Mouse (Mus musculus) left cerebral cortex, postnatal 4 days (tissue): Measurements from ENCODE around the gene Ecm1. TPM values are rescaled to one million over a fixed set of nuclear protein-coding genes. Genes with fewer than 3 reads are reported as not detected.
A peak's percentile ranks its signal among the peaks of the same experiment; 100 is the strongest.
"Not testable (repeated sequence)": the region's sequence is repeated elsewhere in the genome, so short reads cannot be mapped to it uniquely, and the experiment has no call there.

Experiments used
- DNase-seq: peaks from one replicate; pipeline ENCODE4 v3.0.0-alpha.2; 2022
- intact Hi-C: fragments of 180-260 bp; cut with DNase I; formaldehyde crosslinking; loops from one replicate; pipeline ENCODE4 v1.15.1; 2025
- microRNA-seq: library from miRNA; unstranded; fragments of <30 nt; microRNA quantifications from one replicate; pipeline ENCODE4 v1.2.0, GENCODE M21; 2022
- total RNA-seq, 2 experiments: library from RNA; stranded (reverse); gene quantifications; 2 replicates each; pipeline ENCODE4 v1.2.3; 2021

Ecm1 gene
- total RNA-seq, 2 experiments from 2014 or later = 10.9 to 11.3 TPM

DNA sequence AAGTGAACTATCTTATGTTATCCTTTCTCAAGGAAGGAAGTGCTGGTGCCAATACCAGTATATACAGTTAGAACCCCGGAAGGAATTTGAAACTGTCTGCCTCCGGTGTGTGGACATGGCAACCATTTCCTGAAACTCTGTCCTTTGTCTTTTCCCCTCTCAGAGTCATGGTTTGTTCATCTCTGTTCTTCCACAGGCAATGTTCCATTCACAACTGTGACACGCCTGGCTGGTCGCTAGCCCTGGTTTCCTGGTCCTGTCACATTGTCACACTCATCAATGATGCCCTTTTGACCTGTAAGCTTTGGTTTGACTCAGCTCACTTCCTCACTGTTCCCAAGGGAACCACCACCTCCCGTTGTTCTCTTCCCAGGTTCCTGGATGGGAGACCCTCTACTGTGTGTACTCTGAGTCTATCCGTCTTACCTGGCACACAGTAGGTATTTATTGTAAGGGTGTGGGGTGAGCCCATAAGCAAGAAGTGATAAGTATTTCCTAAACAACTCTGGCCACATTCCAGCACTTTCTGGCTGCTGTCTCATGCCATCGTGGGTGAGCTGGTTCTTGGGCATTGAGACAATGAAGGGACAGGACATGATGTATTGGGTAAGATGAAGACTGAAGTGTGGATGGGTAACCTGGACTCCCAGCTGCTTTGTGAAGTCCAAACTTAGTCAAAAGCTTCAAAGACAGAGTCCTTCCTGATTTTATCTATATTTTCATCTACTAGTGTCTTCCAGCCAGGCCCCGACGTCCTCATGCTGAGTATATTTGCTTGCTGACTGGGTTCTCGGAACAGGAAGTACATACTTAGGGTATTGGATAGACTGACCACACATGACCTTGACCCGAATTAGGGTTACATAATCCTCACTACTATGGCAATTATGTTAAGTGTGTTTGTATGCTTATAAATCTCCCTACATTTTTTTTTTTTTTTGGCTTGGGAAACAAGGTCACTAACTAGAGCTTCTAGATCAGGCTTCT is 45.3 kb downstream of the Ecm1 start:
- intact Hi-C loops = no loop called here
- no peak for DNase-seq

DNA sequence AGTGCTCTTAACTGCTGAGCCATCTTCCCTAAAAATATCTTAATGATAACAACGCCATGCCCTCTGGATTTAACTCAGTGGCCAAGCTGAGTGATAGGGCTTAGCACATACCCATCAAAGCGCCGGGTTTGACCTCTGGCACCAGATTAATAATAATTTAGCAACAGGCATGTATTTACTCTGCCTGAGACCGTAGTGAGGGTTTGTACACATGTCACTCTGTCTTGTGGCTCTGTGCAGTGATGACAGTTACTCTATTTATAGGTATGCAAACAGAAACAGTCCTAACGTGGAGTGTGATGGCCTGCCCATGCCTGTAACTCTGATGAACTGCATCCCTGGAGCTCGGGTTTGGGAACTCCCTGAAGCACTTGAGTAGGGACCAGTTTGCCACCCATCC is 46.7 kb downstream of the Ecm1 start:
- intact Hi-C loops = no loop called here

DNA sequence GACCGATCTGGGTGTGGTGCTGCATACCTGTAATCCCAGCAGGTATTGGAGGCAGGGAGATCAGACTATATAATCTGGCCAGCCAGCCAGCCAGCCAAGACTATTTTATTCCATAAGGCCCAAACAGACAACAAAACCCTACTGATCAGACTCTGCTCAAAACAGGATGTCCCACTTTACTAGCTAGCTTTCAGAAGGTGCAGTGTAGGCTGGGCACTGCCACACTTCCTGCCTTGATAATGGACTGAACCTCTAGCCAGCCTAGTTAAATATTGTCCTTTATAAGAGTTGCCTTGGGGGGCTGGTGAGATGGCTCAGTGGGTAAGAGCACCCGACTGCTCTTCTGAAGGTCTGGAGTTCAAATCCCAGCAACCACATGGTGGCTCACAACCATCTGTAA is 48.8 kb downstream of the Ecm1 start:
- intact Hi-C loops, DNase-seq: not testable (repeated sequence)

More for the DNA sequence above, 46.7 kb downstream of the Ecm1 start:
- no peak for DNase-seq

DNA sequence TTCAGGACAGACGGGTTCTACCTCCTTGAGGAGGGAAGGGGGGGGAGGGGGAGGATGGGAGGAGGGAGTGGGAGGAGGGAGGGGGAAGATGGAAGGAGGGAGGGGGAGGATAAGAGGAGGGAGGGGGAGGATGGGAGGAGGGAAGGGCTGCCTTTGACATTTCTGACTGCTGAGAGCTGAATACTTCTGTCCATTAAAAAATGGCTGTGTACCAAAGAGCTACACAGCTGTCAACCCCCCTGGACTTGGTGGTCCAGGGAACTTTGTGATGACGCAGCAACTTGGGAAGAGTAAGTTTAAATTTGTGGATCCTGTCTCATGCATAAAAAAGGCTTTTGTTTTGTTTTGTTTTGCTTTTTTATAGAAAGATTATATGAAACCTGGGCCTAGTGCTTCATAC is 49.4 kb downstream of the Ecm1 start:
- intact Hi-C loops = no loop called here
- no peak for DNase-seq

DNA sequence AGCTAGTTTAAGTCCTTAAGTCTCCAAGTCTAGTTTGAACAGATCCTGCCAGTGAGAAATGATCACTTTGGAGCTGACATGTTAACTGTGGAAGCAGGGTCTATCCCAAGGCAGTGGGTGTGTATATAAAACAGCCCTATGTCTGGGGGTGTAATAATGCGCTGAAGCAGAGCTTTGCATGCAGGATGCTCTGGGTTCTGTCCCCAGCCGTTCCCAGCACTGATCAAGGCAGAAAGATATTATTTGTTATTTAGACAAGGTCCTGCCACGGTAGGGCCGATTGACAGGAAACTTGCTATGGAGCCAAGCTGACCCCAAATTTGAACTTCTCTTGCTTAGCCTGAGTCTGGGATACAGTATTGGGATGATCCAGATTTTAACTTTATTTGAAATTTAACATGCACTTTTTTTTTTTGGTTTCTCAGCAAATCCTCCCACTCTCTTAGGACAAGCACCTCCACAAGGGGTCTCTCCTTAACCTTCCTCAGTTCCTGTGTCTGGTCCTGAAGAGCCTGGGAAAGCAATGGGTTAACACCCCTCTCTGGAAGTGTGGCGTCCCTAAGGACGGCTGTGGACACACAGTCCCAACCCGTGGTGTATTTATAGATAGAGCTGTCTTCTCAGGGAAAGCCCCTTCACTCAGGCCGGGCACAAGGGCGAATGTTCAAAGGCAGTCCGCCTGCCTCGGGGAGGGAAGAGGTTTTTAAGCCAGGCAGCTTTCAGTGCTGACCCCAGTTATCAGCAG is 50.0 kb downstream of the Ecm1 start:
- intact Hi-C loops = no loop called here
- DNase-seq = no peak

DNA sequence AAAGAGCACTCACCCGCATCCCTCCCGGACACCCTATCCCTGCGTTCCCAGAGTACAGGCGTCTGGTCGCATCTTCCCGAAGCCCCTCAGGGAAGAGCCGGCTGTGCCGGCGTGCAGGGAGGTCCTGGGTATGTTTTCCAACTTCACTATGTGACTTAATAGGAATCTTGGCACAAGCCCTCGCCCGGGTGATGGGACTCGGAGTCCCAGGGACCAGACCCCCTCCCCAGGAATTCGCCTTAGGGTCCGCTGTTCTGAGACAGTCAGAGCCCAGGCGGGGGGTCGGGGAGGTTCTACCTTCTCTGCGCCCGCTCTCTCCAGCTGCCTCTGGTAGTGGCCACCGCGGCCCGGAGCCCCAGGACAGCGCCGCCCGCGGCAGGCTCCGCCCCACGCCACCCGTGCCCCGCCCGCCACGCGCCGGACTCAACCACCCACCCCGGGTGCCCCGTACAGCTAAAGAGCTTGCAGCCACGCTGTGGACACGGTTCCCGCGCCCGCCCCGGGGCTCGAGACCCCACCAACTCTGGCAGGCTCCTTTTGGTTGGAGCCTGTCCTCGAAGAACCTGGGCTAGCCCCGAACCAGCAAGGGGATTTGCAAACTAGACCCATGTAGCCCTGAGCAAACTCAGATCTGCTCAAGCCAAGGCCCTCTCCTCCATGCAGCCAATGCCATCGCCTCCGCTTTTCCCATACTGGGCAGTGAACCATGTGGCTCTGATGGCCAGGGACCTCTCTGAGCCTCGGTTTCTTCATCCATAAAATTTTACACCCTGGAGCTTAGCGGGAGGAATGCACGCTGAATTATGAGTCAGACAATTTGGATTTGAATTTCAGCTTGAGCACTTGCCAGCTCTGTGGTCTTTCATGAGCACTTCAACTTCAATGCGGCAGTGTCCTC is 51.6 kb downstream of the Ecm1 start, which contains the start of gene Adamtsl4:
TSS of gene Adamtsl4 (minus strand) at position 394 of the 898 bp plus-strand sequence.
- intact Hi-C loops = no loop called here

DNA sequence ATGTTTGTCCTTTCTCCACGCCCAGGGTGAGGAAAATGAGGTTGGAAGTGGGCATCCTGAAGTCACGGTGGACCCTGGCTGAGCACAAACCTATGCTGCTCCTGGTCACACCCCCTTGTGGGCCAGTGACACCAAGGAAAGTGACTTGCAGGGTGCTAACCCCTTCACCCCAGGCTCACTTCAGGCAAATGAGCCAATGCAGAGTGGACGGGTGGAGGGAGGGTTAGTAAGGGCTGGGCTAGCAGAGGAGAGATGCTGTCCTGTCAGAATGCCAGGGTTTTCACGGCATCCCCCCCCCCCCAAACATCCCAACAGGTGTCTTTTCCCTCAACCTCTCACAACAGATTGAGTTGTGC is 52.2 kb downstream of the Ecm1 start:
- intact Hi-C loops = no loop called here
- no peak for DNase-seq

More for the DNA sequence above, 51.6 kb downstream of the Ecm1 start, which contains the start of gene Adamtsl4:
- peak; percentile 43 for DNase-seq

DNA sequence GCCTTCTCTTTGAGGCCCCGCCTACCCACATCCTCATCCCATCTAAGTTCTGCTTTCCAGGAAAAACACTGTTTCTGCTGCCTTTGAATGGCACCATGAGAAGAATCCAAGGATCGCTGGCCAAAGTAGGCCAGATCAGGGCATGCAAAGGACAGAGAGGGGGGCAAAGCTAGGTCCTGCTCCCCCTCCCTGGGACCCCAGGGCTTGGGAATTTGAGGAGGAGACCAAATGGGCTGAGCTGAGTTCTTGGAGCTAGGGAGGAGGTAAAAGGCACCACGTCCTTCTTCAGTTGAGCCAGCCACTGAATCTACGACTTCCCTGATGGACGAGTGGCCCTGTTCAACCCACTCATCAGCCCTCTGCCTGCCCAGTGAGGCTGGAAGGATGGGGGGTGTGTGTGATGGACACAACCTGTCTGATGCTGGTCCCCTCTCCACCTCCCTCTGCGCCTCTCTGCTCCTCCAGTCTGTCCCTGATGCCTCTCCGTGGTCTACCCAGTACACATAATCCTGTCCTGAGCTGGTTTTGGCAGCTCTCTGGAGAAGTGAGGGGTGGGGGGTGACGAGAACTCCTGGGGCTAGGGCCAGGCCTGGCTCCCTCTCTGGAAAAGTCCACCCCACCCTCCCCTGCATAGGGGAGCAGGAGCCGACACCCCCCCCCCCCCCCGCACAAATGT is 52.7 kb downstream of the Ecm1 start:
- DNase-seq = no peak
- intact Hi-C loops = no loop called here

DNA sequence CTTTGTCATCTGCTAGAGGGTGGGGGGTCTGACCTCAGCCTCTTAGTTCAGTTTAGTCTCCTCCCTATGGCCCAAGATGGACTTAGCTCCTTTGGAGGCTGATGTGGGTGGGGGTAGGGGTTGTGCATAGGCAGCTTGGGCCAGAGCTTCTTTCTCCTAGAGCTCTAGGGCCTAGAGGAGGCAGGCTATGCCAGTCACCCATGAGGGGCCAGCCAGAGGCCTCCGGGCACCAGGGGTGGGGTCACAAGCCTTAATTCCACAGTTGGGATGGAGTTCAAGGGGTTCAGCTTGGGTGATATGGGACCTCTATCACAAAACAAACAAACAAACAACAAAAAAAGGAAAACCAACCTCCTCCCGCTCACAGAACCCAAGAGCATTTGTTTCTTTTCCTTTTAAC is 53.7 kb downstream of the Ecm1 start:
- intact Hi-C loops = no loop called here

DNA sequence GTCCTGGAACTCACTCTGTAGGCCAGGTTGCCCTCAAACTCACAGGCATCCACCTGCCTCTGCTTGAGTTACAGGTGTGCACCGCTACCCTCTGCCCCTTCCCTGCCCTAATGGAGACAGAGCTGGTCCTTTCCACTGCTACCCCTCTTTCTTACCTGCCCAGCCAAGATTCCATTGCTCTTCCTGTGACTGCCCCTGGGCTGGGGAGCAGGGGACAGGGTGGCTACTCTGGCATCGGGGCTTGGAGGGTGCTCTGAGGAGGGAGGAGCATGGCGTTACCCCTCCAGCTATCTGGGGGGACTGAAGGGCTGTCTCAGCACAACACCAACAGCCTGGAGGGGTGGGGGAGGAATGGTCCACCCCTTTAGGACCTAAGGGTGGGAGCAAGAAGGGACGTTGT is 54.1 kb downstream of the Ecm1 start:
- intact Hi-C loops = no loop called here
- DNase-seq = no peak

More for the DNA sequence above, 53.7 kb downstream of the Ecm1 start:
- DNase-seq = no peak

DNA sequence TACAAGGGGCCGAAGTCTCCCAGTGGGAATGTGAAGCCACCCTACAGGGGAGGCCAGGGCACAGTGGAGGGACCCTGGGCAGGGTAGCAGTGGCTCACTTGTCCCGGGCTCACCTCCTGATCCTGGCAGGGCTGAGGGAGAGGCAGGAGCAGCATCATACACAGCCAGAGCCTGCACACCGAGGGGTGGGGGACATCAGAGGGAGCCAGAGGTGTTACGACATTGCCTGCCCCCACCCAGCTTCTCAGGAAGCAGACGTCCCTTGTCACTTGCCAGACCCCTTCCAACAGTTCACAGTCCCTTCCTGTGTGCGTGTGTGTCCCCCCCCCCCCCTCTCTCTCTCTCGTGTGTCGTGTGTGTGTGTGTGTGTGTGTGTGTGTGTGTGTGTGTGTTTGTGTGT is 54.5 kb downstream of the Ecm1 start:
- DNase-seq = no peak
- intact Hi-C loops = no loop called here

Small RNA genes lying within 50 kb of the gene (microRNA-seq; reads per million reads assigned to microRNA genes)
- not detected for gene Mir7014

Other genes starting within 250 kb of the Ecm1 start
- gene Ctsk, start 240.3 kb downstream of the Ecm1 start, total RNA-seq = 1 to 10 TPM; 7.1 to 7.2 TPM
- gene Ctss, start 212.8 kb downstream of the Ecm1 start, total RNA-seq = 1 to 10 TPM; 8.3 to 8.6 TPM
- not detected for gene Hormad1, start 179.9 kb downstream of the Ecm1 start, total RNA-seq
- 10 to 100 TPM; 18.2 to 19.3 TPM for gene Golph3l, start 150.6 kb downstream of the Ecm1 start, total RNA-seq
- 100 to 1,000 TPM; 135 to 145 TPM for gene Ensa, start 114.6 kb downstream of the Ecm1 start, total RNA-seq
- gene Mcl1, start 80.8 kb downstream of the Ecm1 start, total RNA-seq = 10 to 100 TPM; 76.4 to 80.1 TPM
- gene Adamtsl4, start 51.7 kb downstream of the Ecm1 start, total RNA-seq = 1 to 10 TPM; 1.4 to 1.9 TPM
- 10 to 100 TPM; 40.0 to 43.4 TPM for gene Tars2, start 20.6 kb upstream of the Ecm1 start, total RNA-seq
- gene Rprd2, start 79.3 kb upstream of the Ecm1 start, total RNA-seq = 10 to 100 TPM; 58.0 to 59.3 TPM
- gene Prpf3, start 116.3 kb upstream of the Ecm1 start, total RNA-seq = 10 to 100 TPM; 34.9 to 41.5 TPM
- gene Mrps21, start 131.9 kb upstream of the Ecm1 start, total RNA-seq = 100 to 1,000 TPM; 126 TPM
- gene Ciart, start 142.7 kb upstream of the Ecm1 start, total RNA-seq = 1 to 10 TPM; 5.6 to 6.9 TPM
- 10 to 100 TPM in 1 of 2 experiments, 1 to 10 TPM in 1; 6.8 to 10.8 TPM for gene BC028528, start 152.4 kb upstream of the Ecm1 start, total RNA-seq
- gene Aph1a, start 154.4 kb upstream of the Ecm1 start, total RNA-seq = 100 to 1,000 TPM in 1 of 2 experiments, 10 to 100 TPM in 1; 91.1 to 101 TPM
- 1 to 10 TPM; 2.4 to 2.5 TPM for gene Car14, start 165.1 kb upstream of the Ecm1 start, total RNA-seq
- 10 to 100 TPM; 90.4 to 98.0 TPM for gene Anp32e, start 189.7 kb upstream of the Ecm1 start, total RNA-seq